Mouse (Mus musculus) central nervous system, embryonic 18 days (tissue): ENCODE measurements around the gene Olfr658. TPM values are rescaled to one million over a fixed set of nuclear protein-coding genes. Genes with fewer than 3 reads are reported as not detected.

Experiments
- polyA plus RNA-seq: library from polyadenylated mRNA; depleted of rRNA; stranded (reverse); fragments of >200 nt; gene quantifications from 2 replicates; pipeline ENCODE4 v1.2.3, GENCODE M21; 2012; rRNA removed

Olfr658 gene
- polyA plus RNA-seq, result 0.09 and 0.15 TPM in 2 replicates

GRCm38 (mm10) chr7:104646841-104647482 lies at the start of gene Olfr658:
TSS of gene Olfr658 (minus strand) at chr7:104647305.

GRCm38 (mm10) chr7:104686201-104686600 lies 39.1 kb upstream of the Olfr658 start, which contains the start of gene Olfr661:
TSS of gene Olfr661 (plus strand) at chr7:104686501.

GRCm38 (mm10) chr7:104666453-104666852 lies 19.3 kb upstream of the Olfr658 start, which contains the start of gene Olfr659:
TSS of gene Olfr659 (plus strand) at chr7:104666753.

GRCm38 (mm10) chr7:104624494-104624893 lies 22.6 kb downstream of the Olfr658 start, which contains the start of gene Olfr657:
TSS of gene Olfr657 (plus strand) at chr7:104624794.

GRCm38 (mm10) chr7:104613655-104614054 lies 33.5 kb downstream of the Olfr658 start, which contains the start of gene Olfr656:
TSS of gene Olfr656 (plus strand) at chr7:104613955.

GRCm38 (mm10) chr7:104601679-104602078 lies 45.4 kb downstream of the Olfr658 start, which contains the start of gene Olfr655:
TSS of gene Olfr655 (minus strand) at chr7:104601779.

Other genes starting within 250 kb of the Olfr658 start
- 0.05 and 0.08 TPM in 2 replicates for gene Trim30c, start 246.5 kb downstream of the Olfr658 start, polyA plus RNA-seq
- gene Trim30a, start 182.1 kb downstream of the Olfr658 start, polyA plus RNA-seq, result 1.3 and 1.9 TPM in 2 replicates
- 0.74 and 0.91 TPM in 2 replicates for gene Trim30d, start 139.5 kb downstream of the Olfr658 start, polyA plus RNA-seq
- gene Olfr651, start 97.2 kb downstream of the Olfr658 start, polyA plus RNA-seq, result not detected in 2 replicates
- not detected in 2 replicates for gene Olfr652, start 86.4 kb downstream of the Olfr658 start, polyA plus RNA-seq
- not detected in 2 replicates for gene Olfr653, start 70.0 kb downstream of the Olfr658 start, polyA plus RNA-seq
- not detected in 2 replicates for gene Olfr654, start 60.3 kb downstream of the Olfr658 start, polyA plus RNA-seq
- gene Olfr655, start 45.5 kb downstream of the Olfr658 start, polyA plus RNA-seq, result 0.10 TPM in 1 of 2 replicates, not detected in the other
- gene Olfr656, start 33.4 kb downstream of the Olfr658 start, polyA plus RNA-seq, result not detected in 2 replicates
- gene Olfr657, start 22.5 kb downstream of the Olfr658 start, polyA plus RNA-seq, result not detected in 2 replicates
- gene Olfr659, start 19.4 kb upstream of the Olfr658 start, polyA plus RNA-seq, result not detected in 2 replicates
- not detected in 2 replicates for gene Olfr661, start 39.2 kb upstream of the Olfr658 start, polyA plus RNA-seq
- not detected in 2 replicates for gene Usp17le, start 130.2 kb upstream of the Olfr658 start, polyA plus RNA-seq
- not detected in 2 replicates for gene Usp17lb, start 195.3 kb upstream of the Olfr658 start, polyA plus RNA-seq
- gene Usp17la, start 209.7 kb upstream of the Olfr658 start, polyA plus RNA-seq, result not detected in 2 replicates
- gene Olfr665, start 230.7 kb upstream of the Olfr658 start, polyA plus RNA-seq, result not detected in 2 replicates
- gene Olfr666, start 248.6 kb upstream of the Olfr658 start, polyA plus RNA-seq, result not detected in 2 replicates